Mouse (Mus musculus): Measurements from ENCODE around the gene Tenm2. TPM values are rescaled to one million over a fixed set of nuclear protein-coding genes. Genes with fewer than 3 reads are reported as not detected.

The Tenm2 gene
- polyA plus RNA-seq, 1 experiment from 2014 or later: 6.7 TPM

- Histone ChIP-seq H3K27ac (ENCODE audit: low read depth, low read length) (no peak overlapping the region), H3K4me3 (ENCODE audit: low read depth, low read length) (no peak overlapping the region), H3K36me3 (ENCODE audit: control insufficient read depth, insufficient read depth, low read length) (no peaks in the 10 kb centered on the region), H3K9ac (ENCODE audit: low read length) (no peak overlapping the region), H3K9me3 (ENCODE audit: control insufficient read depth, low read length) (no peaks in the 10 kb centered on the region), H3K4me1 (ENCODE audit: control insufficient read depth, insufficient read depth, low read length) (no peaks in the 10 kb centered on the region), H3K27me3 (ENCODE audit: control insufficient read depth, insufficient read depth, low read length) (no peaks in the 10 kb centered on the region), H3K4me2 (no peak overlapping the region)
- no peak for DNase-seq (ENCODE audit: low spot score, missing footprints)
- WGBS: 45% methylated on average over 7 of the region's 7 CpGs
- no peak for ATAC-seq (ENCODE audit: low FRiP score)
These were observed 411.1 kb downstream of the Tenm2 start for GRCm38 (mm10) chr11:36824666-36825065.

GRCm38 (mm10) chr11:36804615-36805014 is 431.1 kb downstream of the Tenm2 start:
- Histone ChIP-seq H3K4me2 (no peak overlapping the region), H3K9me3 (ENCODE audit: control insufficient read depth, low read length) (no peaks in the 10 kb centered on the region), H3K36me3 (ENCODE audit: control insufficient read depth, insufficient read depth, low read length) (no peaks in the 10 kb centered on the region), H3K27ac (ENCODE audit: low read depth, low read length) (no peak overlapping the region), H3K4me1 (ENCODE audit: control insufficient read depth, insufficient read depth, low read length) (no peaks in the 10 kb centered on the region), H3K9ac (ENCODE audit: low read length) (no peak overlapping the region), H3K4me3 (ENCODE audit: low read depth, low read length) (no peak overlapping the region), H3K27me3 (ENCODE audit: control insufficient read depth, insufficient read depth, low read length) (no peaks in the 10 kb centered on the region)
- 74% methylated on average over 1 of the region's 1 CpGs for WGBS
- no peak for ATAC-seq (ENCODE audit: low FRiP score)
- peak; percentile 72 for DNase-seq (ENCODE audit: low spot score, missing footprints)

DNA sequence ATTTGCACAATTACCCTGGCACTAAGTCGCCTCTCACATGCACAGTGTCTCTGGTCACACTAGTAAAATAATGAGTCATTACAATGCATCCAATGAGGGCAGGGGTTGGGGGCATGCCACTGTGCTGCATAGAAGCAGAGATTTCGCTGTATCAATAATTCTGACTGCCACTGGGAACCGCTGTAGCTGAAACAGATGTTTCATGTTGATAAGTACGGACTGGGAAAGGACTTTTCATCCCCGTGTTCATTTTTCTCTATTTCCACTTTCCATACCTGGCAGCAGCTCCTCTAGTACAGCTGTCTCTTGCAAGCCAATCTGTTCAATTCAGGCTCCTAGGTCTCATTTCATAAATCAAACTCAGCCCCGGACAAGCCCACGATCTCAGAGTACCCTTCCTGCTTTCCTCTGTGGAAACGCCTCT is 433.5 kb downstream of the Tenm2 start:
- no peak overlapping the region for H3K4me3 ChIP-seq (ENCODE audit: low read depth, low read length)
- WGBS: 73% methylated on average over 8 of the region's 8 CpGs
- no peak overlapping the region for H3K27ac ChIP-seq (ENCODE audit: low read depth, low read length)
- no peak overlapping the region for H3K4me2 ChIP-seq
- no peak overlapping the region for H3K9ac ChIP-seq (ENCODE audit: low read length)
- ATAC-seq (ENCODE audit: low FRiP score) (peak; percentile 52; the same call in 1 of the 2 replicates), DNase-seq (ENCODE audit: low spot score, missing footprints) (peak; percentile 76)
- no peaks in the 10 kb centered on the region for H3K9me3 ChIP-seq (ENCODE audit: control insufficient read depth, low read length)
- no peaks in the 10 kb centered on the region for H3K36me3 ChIP-seq (ENCODE audit: control insufficient read depth, insufficient read depth, low read length)
- no peaks in the 10 kb centered on the region for H3K27me3 ChIP-seq (ENCODE audit: control insufficient read depth, insufficient read depth, low read length)
- H3K4me1 ChIP-seq (ENCODE audit: control insufficient read depth, insufficient read depth, low read length): no peaks in the 10 kb centered on the region

- no peaks in the 10 kb centered on the region for H3K36me3 ChIP-seq (ENCODE audit: control insufficient read depth, insufficient read depth, low read length)
- DNase-seq (ENCODE audit: low spot score, missing footprints): peak; percentile 60
- no peak overlapping the region for H3K9ac ChIP-seq (ENCODE audit: low read length)
- ATAC-seq (ENCODE audit: low FRiP score): no peak
- no peak overlapping the region for H3K4me2 ChIP-seq
- no peak overlapping the region for H3K27ac ChIP-seq (ENCODE audit: low read depth, low read length)
- H3K4me3 ChIP-seq (ENCODE audit: low read depth, low read length): no peak overlapping the region
- no peaks in the 10 kb centered on the region for H3K27me3 ChIP-seq (ENCODE audit: control insufficient read depth, insufficient read depth, low read length)
- WGBS: 85% methylated on average over 4 of the region's 4 CpGs
- H3K9me3 ChIP-seq (ENCODE audit: control insufficient read depth, low read length): no peaks in the 10 kb centered on the region
- H3K4me1 ChIP-seq (ENCODE audit: control insufficient read depth, insufficient read depth, low read length): no peaks in the 10 kb centered on the region
These were observed 434.1 kb downstream of the Tenm2 start for GRCm38 (mm10) chr11:36801683-36802082.

GRCm38 (mm10) chr11:36799409-36799808 is 436.4 kb downstream of the Tenm2 start:
- 67% methylated on average over 8 of the region's 8 CpGs for WGBS
- ATAC-seq (ENCODE audit: low FRiP score): no peak
- H3K27me3 ChIP-seq (ENCODE audit: control insufficient read depth, insufficient read depth, low read length): no peaks in the 10 kb centered on the region
- H3K9ac ChIP-seq (ENCODE audit: low read length): no peak overlapping the region
- no peaks in the 10 kb centered on the region for H3K4me1 ChIP-seq (ENCODE audit: control insufficient read depth, insufficient read depth, low read length)
- no peak overlapping the region for H3K4me2 ChIP-seq
- peak; percentile 71 for DNase-seq (ENCODE audit: low spot score, missing footprints)
- no peaks in the 10 kb centered on the region for H3K36me3 ChIP-seq (ENCODE audit: control insufficient read depth, insufficient read depth, low read length)
- no peaks in the 10 kb centered on the region for H3K9me3 ChIP-seq (ENCODE audit: control insufficient read depth, low read length)
- H3K27ac ChIP-seq (ENCODE audit: low read depth, low read length): no peak overlapping the region
- no peak overlapping the region for H3K4me3 ChIP-seq (ENCODE audit: low read depth, low read length)

GRCm38 (mm10) chr11:36758009-36758408 is 477.8 kb downstream of the Tenm2 start:
- no peaks in the 10 kb centered on the region for H3K4me1 ChIP-seq (ENCODE audit: control insufficient read depth, insufficient read depth, low read length)

DNA sequence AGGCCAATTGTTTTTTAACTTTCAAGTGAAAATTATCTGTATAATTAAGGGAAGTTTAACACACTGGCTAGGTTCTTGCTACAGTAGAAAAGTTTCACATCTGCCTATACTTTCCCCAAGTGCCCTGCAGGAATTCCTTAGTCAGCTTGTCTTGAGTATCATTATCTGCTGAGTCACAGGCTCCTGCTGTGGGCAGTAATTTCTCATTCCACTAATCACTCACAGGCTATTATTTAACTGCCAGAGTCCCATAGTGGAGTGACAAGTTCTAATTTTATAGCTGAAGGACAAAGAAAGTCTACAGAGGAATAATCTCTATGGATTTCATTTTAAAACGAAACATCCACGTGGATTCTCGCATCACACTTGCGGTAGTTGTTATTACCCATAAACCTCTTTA is 489.5 kb downstream of the Tenm2 start:
- no peak for DNase-seq (ENCODE audit: low spot score, missing footprints)

More at GRCm38 (mm10) chr11:36758009-36758408, 477.8 kb downstream of the Tenm2 start:
- Histone ChIP-seq H3K4me2 (no peak overlapping the region), H3K36me3 (ENCODE audit: control insufficient read depth, insufficient read depth, low read length) (no peaks in the 10 kb centered on the region), H3K4me3 (ENCODE audit: low read depth, low read length) (no peak overlapping the region), H3K9me3 (ENCODE audit: control insufficient read depth, low read length) (no peaks in the 10 kb centered on the region), H3K27me3 (ENCODE audit: control insufficient read depth, insufficient read depth, low read length) (no peaks in the 10 kb centered on the region), H3K9ac (ENCODE audit: low read length) (no peak overlapping the region), H3K27ac (ENCODE audit: low read depth, low read length) (no peak overlapping the region)
- ATAC-seq (ENCODE audit: low FRiP score): no peak
- DNase-seq (ENCODE audit: low spot score, missing footprints): no peak
- 81% methylated on average over 3 of the region's 3 CpGs for WGBS

DNA sequence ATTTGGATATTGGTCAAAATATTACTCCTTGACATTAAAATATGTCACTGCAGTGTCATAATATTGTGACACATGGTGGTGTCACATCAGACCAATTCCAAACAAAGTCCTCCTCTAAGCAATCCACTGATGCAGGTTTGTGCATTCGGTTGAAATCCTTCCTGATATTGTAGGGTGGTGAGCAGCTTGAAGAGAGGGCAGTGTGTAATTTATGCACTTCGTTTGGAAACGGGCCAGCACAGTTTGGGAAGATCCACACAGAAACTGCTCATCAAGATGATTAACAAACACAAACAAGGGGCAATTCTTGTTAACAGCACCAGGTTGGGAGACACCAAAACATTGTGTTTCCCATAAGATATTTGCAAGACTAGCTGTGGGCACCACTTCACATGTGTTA is 508.0 kb downstream of the Tenm2 start:
- H3K9ac ChIP-seq (ENCODE audit: low read length): no peak overlapping the region
- no peaks in the 10 kb centered on the region for H3K36me3 ChIP-seq (ENCODE audit: control insufficient read depth, insufficient read depth, low read length)
- no peak for DNase-seq (ENCODE audit: low spot score, missing footprints)
- no peaks in the 10 kb centered on the region for H3K4me1 ChIP-seq (ENCODE audit: control insufficient read depth, insufficient read depth, low read length)
- H3K4me3 ChIP-seq (ENCODE audit: low read depth, low read length): no peak overlapping the region
- no peak overlapping the region for H3K4me2 ChIP-seq
- H3K27me3 ChIP-seq (ENCODE audit: control insufficient read depth, insufficient read depth, low read length): no peaks in the 10 kb centered on the region
- WGBS: 79% methylated on average over 3 of the region's 3 CpGs
- no peaks in the 10 kb centered on the region for H3K9me3 ChIP-seq (ENCODE audit: control insufficient read depth, low read length)
- no peak for ATAC-seq (ENCODE audit: low FRiP score)
- no peak overlapping the region for H3K27ac ChIP-seq (ENCODE audit: low read depth, low read length)

More for the DNA sequence above, 489.5 kb downstream of the Tenm2 start:
- H3K27ac ChIP-seq (ENCODE audit: low read depth, low read length): no peak overlapping the region
- no peak overlapping the region for H3K9ac ChIP-seq (ENCODE audit: low read length)
- no peak for ATAC-seq (ENCODE audit: low FRiP score)
- H3K27me3 ChIP-seq (ENCODE audit: control insufficient read depth, insufficient read depth, low read length): no peaks in the 10 kb centered on the region
- H3K4me2 ChIP-seq: no peak overlapping the region
- no peaks in the 10 kb centered on the region for H3K4me1 ChIP-seq (ENCODE audit: control insufficient read depth, insufficient read depth, low read length)
- no peaks in the 10 kb centered on the region for H3K36me3 ChIP-seq (ENCODE audit: control insufficient read depth, insufficient read depth, low read length)
- H3K4me3 ChIP-seq (ENCODE audit: low read depth, low read length): no peak overlapping the region
- WGBS: 85% methylated on average over 4 of the region's 4 CpGs
- H3K9me3 ChIP-seq (ENCODE audit: control insufficient read depth, low read length): no peaks in the 10 kb centered on the region

DNA sequence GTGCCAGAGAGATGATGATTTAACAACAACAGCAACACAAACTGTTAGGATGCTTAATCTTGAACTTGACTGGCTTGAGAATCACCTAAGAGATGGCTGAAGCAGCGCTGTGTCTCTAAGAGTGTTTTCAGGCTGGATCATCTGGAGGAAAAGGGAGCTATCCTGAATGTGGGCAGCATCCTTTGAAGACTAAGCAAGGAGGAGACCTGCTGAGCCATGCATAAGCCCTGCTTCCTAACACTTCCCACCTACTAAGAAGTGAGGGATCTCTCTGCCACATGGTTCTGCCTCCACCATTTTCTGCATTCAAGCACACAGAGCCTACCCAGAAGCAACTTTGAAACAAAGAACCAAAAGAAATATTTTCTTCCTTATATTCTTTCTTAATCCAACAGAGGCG is 532.9 kb downstream of the Tenm2 start:
- Histone ChIP-seq H3K9me3 (ENCODE audit: control insufficient read depth, low read length) (no peaks in the 10 kb centered on the region), H3K4me3 (ENCODE audit: low read depth, low read length) (no peak overlapping the region), H3K9ac (ENCODE audit: low read length) (no peak overlapping the region), H3K27ac (ENCODE audit: low read depth, low read length) (no peak overlapping the region), H3K27me3 (ENCODE audit: control insufficient read depth, insufficient read depth, low read length) (no peaks in the 10 kb centered on the region), H3K4me1 (ENCODE audit: control insufficient read depth, insufficient read depth, low read length) (peaks cover 10% of the 10 kb centered on the region; the same call in 1 of the 2 replicates), H3K36me3 (ENCODE audit: control insufficient read depth, insufficient read depth, low read length) (no peaks in the 10 kb centered on the region), H3K4me2 (no peak overlapping the region)
- no peak for DNase-seq (ENCODE audit: low spot score, missing footprints)
- ATAC-seq (ENCODE audit: low FRiP score): no peak
- 79% methylated on average over 2 of the region's 2 CpGs for WGBS

All from midbrain, embryonic 11.5 days (tissue).